Mouse (Mus musculus) small intestine, adult 2 months (tissue): ENCODE data around the gene Slit1. TPM values are rescaled to one million over a fixed set of nuclear protein-coding genes. Genes with fewer than 3 reads are reported as not detected.

Experiments used
- H3K27ac ChIP-seq: fragments of 200-500 bp; 2 replicates; pipeline ENCODE4 v1.5.1; 2012; ENCODE audit warnings: low read depth, low read length, control low read depth, inconsistent platforms; ENCODE audit not compliant: insufficient read depth
- H3K27me3 ChIP-seq: fragments of 200-500 bp; 2 replicates; pipeline ENCODE4 v1.6.1; 2012; ENCODE audit warnings: mild to moderate bottlenecking, moderate library complexity, low read length, inconsistent platforms; ENCODE audit not compliant: control insufficient read depth, insufficient read depth
- H3K36me3 ChIP-seq: fragments of 200-500 bp; 2 replicates; pipeline ENCODE4 v1.6.1; 2012; ENCODE audit warnings: mild to moderate bottlenecking, low read length, control low read depth, inconsistent platforms; ENCODE audit not compliant: control insufficient read depth, insufficient read depth
- H3K4me1 ChIP-seq: fragments of 200-500 bp; 2 replicates; pipeline ENCODE4 v1.6.1; 2012; ENCODE audit warnings: low read length, inconsistent platforms, mixed read lengths; ENCODE audit not compliant: control insufficient read depth, insufficient read depth, insufficient read length
- H3K4me3 ChIP-seq: fragments of 200-500 bp; 2 replicates; pipeline ENCODE4 v1.5.1; 2012; ENCODE audit warnings: low read depth, mild to moderate bottlenecking, control low read depth, inconsistent platforms, low read length, moderate library complexity
- CTCF ChIP-seq: fragments of 200-500 bp; IDR thresholded peaks from 2 replicates; pipeline ENCODE4 v1.5.1; 2012; ENCODE audit warnings: low read depth, mild to moderate bottlenecking, control low read depth, inconsistent platforms, low read length, moderate library complexity, mixed read lengths; ENCODE audit not compliant: insufficient replicate concordance, insufficient read length; ENCODE audit errors: extremely low read depth
- POLR2A ChIP-seq: fragments of 200-500 bp; IDR thresholded peaks from 2 replicates; pipeline ENCODE4 v1.6.1; 2012; ENCODE audit warnings: low read depth, mild to moderate bottlenecking, control low read depth, inconsistent platforms, low read length, moderate library complexity
- WGBS: fragments of 180-500 bp; shearing (Covaris S2); methylation state at CpG from one replicate; pipeline ENCODE4 v1.1.7; 2018; 5-methylcytosine and 5-hydroxymethylcytosine counted together
- polyA plus RNA-seq: library from polyadenylated mRNA; depleted of rRNA; stranded (reverse); fragments of >200 nt; gene quantifications from 2 replicates; pipeline ENCODE4 v1.2.3, GENCODE M21; 2012

The Slit1 gene
- polyA plus RNA-seq, 1 experiment, result 0.94 TPM

DNA sequence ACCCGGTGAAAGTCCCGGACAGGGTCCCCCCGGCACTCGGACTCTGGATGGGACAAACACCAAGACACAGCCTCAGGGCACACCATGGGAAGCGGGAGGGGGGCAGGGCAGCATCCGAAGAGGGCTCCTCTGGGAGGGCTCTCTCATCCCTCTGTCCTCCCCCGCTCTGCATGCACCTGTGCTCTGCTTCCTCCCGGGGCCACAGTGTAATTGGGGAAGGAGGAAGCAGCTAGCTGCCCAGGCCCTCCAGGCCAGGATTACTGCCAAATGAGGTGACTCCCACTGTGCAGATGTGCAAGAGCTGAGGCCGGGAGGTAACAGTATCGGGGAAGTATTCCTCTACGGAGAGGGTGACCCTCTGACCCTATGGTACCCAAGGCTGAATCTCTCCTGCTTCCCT, 142.8 kb downstream of the Slit1 start:
- H3K4me1 ChIP-seq, result peaks cover 4% of the 10 kb centered on the region; the same call in 1 of the 2 replicates
- H3K4me3 ChIP-seq, result no peak overlapping the region
- TF ChIP-seq CTCF (no peak), POLR2A (no peak)
- H3K27me3 ChIP-seq, result no peaks in the 10 kb centered on the region
- H3K36me3 ChIP-seq, result no peaks in the 10 kb centered on the region
- no peak overlapping the region for H3K27ac ChIP-seq
- 44% methylated on average over 11 of the region's 11 CpGs for WGBS

DNA sequence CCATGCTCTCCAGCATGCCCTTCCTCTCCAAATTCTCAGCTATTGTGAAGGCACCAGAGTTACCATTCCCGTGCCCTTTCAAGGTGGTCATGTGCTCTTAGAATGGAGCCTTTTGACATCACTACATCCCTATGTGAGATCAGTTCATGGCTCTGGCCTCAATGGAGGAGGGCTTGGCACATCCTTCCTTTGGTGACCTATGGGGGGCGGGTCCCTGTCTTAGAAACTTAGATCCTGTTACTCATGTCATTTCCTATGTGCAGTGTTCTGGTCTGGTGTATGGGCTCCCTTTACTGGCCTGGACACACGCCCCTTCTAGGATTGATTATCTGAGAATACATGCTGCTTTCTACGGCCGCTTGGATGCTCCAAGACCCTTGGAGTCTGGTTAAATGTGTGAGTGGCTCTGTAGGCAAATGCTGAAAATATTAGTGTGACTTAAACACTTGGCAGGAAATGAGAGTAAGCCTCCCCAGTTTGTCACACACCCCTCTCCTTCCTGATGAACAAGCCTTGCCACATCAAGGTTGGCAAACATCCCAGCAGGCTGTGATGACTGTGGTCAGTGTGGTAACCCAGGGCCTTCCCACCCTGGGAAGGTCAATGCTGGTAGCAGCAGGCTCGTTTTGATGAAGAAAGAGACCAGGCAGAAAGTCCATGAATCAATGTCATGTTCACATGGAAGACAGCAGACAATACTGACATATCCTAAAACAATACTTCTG, 146.1 kb downstream of the Slit1 start:
- TF ChIP-seq POLR2A (no peak), CTCF (no peak)
- WGBS, result 64% methylated on average over 6 of the region's 6 CpGs
- no peaks in the 10 kb centered on the region for H3K27me3 ChIP-seq
- no peaks in the 10 kb centered on the region for H3K36me3 ChIP-seq
- H3K4me3 ChIP-seq, result no peak overlapping the region
- H3K4me1 ChIP-seq, result peaks cover 4% of the 10 kb centered on the region; the same call in 1 of the 2 replicates
- H3K27ac ChIP-seq, result no peak overlapping the region

DNA sequence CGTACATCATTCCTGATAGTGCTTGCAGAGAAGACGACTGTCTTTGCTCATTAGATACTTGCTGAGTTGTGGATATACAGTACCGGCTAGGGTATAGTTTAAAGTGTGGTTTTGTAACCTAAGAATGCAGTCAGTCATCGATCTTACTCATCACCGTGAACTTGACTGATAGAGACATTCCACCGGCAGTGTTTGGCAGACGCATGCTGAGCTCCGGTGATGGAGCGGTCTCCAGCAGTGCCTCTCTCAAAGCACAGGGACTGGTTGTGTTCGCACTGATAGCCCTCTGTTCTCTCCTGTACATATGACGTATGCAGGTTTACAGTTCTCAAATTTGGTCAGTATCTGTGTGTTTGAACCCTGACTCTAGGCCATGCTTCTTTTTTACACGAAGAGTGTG, 151.7 kb downstream of the Slit1 start:
- Histone ChIP-seq H3K4me1 (no peaks in the 10 kb centered on the region), H3K27ac (no peak overlapping the region), H3K27me3 (no peaks in the 10 kb centered on the region), H3K36me3 (no peaks in the 10 kb centered on the region), H3K4me3 (no peak overlapping the region)
- 86% methylated on average over 12 of the region's 12 CpGs for WGBS
- no peak for TF ChIP-seq POLR2A
- TF ChIP-seq CTCF, result no peak

DNA sequence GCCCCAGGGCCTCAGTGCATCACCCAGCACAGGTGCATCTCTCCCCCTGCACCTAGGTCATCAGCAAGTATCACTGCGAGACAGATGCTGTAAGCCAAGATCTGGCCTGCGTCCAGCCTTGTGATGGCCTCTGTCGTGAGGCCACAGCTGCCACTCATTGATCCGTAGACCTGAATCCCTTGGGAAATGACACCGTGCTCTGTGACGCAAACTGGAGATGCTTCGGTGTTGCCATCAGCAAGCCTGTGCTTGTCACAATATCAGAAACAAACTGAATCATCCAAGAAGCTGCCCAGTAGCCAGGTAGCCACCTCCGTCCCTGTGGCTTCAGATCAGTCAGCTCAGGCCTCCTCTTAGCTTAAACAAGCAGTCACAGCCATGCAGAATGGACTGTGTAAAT, 153.8 kb downstream of the Slit1 start:
- TF ChIP-seq CTCF (no peak), POLR2A (no peak)
- no peaks in the 10 kb centered on the region for H3K4me1 ChIP-seq
- no peak overlapping the region for H3K4me3 ChIP-seq
- no peaks in the 10 kb centered on the region for H3K27me3 ChIP-seq
- 76% methylated on average over 8 of the region's 8 CpGs for WGBS
- H3K36me3 ChIP-seq, result peaks cover 7% of the 10 kb centered on the region; the same call in 1 of the 2 replicates
- H3K27ac ChIP-seq, result no peak overlapping the region

DNA sequence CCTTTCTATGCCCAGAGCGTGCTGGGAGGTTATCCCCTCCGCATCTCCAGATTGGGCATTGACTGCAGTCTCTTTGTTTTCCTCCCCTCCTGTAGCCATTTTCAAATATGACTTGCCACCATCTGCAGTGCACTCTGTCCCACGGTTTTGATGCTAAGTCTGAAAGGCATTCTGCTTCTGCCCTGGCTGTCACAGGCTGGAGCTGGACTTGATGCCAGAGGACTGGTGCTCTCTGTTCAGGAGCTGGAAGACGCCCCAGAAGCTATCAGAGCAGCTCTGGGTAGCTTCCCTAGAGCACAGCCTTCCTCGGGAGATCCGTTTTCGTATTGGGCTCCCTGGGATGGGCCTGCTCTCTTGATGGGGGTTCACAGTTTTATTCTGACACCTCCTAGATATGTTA, 154.4 kb downstream of the Slit1 start:
- Histone ChIP-seq H3K36me3 (peaks cover 11% of the 10 kb centered on the region; the same call in 1 of the 2 replicates), H3K27me3 (no peaks in the 10 kb centered on the region), H3K27ac (no peak overlapping the region), H3K4me1 (no peaks in the 10 kb centered on the region), H3K4me3 (no peak overlapping the region)
- 89% methylated on average over 7 of the region's 7 CpGs for WGBS
- no peak for TF ChIP-seq POLR2A

DNA sequence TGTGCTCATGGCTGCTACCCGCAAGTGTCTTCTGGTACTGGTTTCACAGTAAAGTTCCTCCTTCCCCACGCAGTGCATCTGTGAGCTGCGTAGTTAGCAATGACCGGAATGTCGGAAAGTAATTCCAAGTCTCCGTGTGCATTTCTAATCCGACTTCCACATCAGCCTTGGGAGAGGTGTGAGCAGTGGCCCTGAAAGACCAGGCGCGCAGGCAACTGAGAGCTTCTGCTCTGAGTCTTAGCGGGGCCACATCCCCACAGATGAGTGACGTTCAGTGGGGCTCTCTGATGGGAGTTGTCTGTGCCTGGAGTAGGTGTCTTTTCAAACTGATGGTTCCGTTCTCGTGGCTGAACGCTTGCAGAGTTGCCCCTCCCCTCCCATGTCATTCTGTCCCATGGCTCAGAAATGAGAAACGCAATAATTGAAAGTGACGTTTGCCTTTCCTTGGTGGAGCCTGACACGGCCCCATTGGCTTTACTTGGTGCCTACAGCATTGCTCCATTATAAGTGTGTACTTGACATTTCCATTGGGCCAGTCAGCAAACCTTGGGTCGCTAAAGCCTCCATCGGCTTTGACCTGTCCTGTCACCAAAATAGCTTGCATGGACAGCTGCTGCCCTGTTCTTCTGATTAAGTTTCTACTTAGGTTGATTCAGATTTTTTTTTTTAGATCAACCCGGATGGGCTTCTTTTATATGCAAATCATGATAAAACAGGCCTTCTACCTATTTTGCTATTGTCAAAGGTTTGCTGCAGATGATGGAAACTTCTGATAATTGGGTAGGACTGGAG, 155.8 kb downstream of the Slit1 start:
- Histone ChIP-seq H3K27ac (no peak overlapping the region), H3K4me1 (no peaks in the 10 kb centered on the region), H3K27me3 (no peaks in the 10 kb centered on the region), H3K36me3 (peaks cover 14% of the 10 kb centered on the region), H3K4me3 (no peak overlapping the region)
- TF ChIP-seq CTCF, result no peak
- 96% methylated on average over 20 of the region's 20 CpGs for WGBS

DNA sequence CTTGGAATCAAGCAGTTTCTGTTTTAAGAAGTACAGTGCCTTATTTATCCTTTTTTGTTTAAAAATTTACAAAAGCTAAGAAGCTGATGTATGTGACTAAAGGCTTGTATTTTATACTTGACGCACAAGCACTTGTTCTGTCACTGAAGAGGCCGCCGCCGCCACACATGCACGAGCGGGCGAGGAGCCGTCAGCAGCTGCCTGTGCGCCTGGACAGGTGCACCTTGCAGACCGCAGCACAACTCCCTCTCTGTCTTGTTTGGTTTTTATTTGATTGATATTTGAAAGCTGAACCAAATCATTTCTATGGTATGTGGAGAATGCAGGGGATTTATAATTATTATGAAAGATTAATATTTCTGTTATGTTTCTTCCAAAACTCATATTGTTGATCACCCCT, 156.7 kb downstream of the Slit1 start:
- TF ChIP-seq POLR2A (no peak), CTCF (no peak)
- H3K4me3 ChIP-seq, result no peak overlapping the region
- H3K27ac ChIP-seq, result no peak overlapping the region
- H3K36me3 ChIP-seq, result peaks cover 22% of the 10 kb centered on the region
- no peaks in the 10 kb centered on the region for H3K4me1 ChIP-seq
- WGBS, result 92% methylated on average over 10 of the region's 10 CpGs
- H3K27me3 ChIP-seq, result no peaks in the 10 kb centered on the region
